Mouse (Mus musculus) liver, embryonic 15.5 days (tissue): ENCODE data around the gene Gm45062. TPM values are rescaled to one million over a fixed set of nuclear protein-coding genes. Genes with fewer than 3 reads are reported as not detected.

Source experiments
- ATAC-seq: fragments of 200-750 bp; cut with Nextera tagmentation; 2 replicates; pipeline ENCODE4 v1.8.0; 2017; ENCODE audit warnings: moderate number of reproducible peaks, mild to moderate bottlenecking, moderate library complexity; ENCODE audit not compliant: insufficient read depth
- H3K27ac ChIP-seq: fragments of 300-500 bp; sonication (generic); replicated peaks from 2 replicates; pipeline ENCODE4 v1.5.1; 2015; ENCODE audit warnings: mild to moderate bottlenecking, inconsistent platforms
- H3K27me3 ChIP-seq: fragments of 300-500 bp; sonication (generic); 2 replicates; pipeline ENCODE4 v1.6.1; 2015; ENCODE audit warnings: mild to moderate bottlenecking, inconsistent platforms
- H3K36me3 ChIP-seq: fragments of 300-500 bp; sonication (generic); replicated peaks from 2 replicates; pipeline ENCODE4 v1.6.1; 2015; ENCODE audit warnings: moderate library complexity, mild to moderate bottlenecking, inconsistent platforms
- H3K4me1 ChIP-seq: fragments of 300-500 bp; sonication (generic); replicated peaks from 2 replicates; pipeline ENCODE4 v1.6.1; 2015; ENCODE audit warnings: inconsistent platforms
- H3K4me2 ChIP-seq: fragments of 300-500 bp; sonication (generic); 2 replicates; pipeline ENCODE4 v1.6.1; 2015; ENCODE audit warnings: moderate library complexity, mild to moderate bottlenecking, inconsistent platforms
- H3K4me3 ChIP-seq: fragments of 300-500 bp; sonication (generic); replicated peaks from 2 replicates; pipeline ENCODE4 v1.5.1; 2015; ENCODE audit warnings: mild to moderate bottlenecking, inconsistent platforms
- H3K9ac ChIP-seq: fragments of 300-500 bp; sonication (generic); 2 replicates; pipeline ENCODE4 v1.6.1; 2015; ENCODE audit warnings: moderate library complexity, mild to moderate bottlenecking, inconsistent platforms
- H3K9me3 ChIP-seq: fragments of 300-500 bp; sonication (generic); replicated peaks from 2 replicates; pipeline ENCODE4 v1.6.1; 2016; ENCODE audit warnings: inconsistent platforms
- WGBS: fragments of 180-500 bp; shearing (Covaris S2); methylation state at CpG from one replicate; pipeline ENCODE4 v1.1.7; 2015; ENCODE audit warnings: mixed read lengths; ENCODE audit not compliant: insufficient replicate concordance; 5-methylcytosine and 5-hydroxymethylcytosine counted together
- polyA plus RNA-seq: library from polyadenylated mRNA; unstranded; fragments of >200 nt; fragmentation: Nextera tagmentation; extraction: Ambion mirVana; gene quantifications from 2 replicates; pipeline ENCODE4 v1.2.1, GENCODE M21; 2015

Gm45062 gene
- polyA plus RNA-seq, 1 experiment from 2014 or later: 1.8 TPM

DNA sequence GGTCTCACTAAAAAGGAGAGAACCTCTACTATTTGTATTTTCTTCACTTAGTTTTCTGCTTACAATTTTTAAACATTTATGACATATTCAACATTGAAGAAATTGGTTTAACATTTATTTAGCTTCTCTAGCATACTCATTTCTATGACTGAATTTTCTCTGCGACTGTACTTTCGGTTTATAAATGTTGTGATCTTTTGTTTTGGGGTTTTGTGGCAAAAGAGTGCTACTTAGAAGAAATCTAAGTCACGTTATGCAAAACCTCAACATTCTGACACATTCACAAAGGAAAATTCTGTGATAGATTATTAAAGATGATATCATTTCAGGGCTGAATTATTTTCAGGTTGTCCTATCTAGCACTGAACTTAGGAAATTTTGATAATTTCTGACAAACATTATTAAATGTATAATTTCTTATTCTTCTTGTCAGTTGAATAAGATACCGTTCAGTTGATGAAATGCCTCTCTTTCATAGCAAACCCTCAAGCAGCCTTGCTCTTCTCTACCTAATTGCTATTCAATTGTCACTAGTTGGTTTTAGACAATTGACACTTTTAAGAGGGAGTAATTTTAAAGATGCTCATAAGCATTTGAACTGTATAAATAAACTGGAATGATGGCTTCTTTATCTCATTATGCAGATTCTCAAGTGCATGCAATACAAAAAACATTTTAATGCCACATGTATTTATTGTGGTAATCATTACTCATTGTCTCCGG is 297.8 kb downstream of the Gm45062 start:
- Histone ChIP-seq H3K36me3 (no peaks in the 10 kb centered on the region), H3K9ac (no peak overlapping the region), H3K27ac (no peak overlapping the region), H3K4me1 (no peaks in the 10 kb centered on the region), H3K4me2 (no peak overlapping the region), H3K4me3 (no peak overlapping the region), H3K27me3 (no peaks in the 10 kb centered on the region), H3K9me3 (no peaks in the 10 kb centered on the region)
- WGBS: 78% methylated on average over 5 of the region's 5 CpGs
- ATAC-seq: no peak

DNA sequence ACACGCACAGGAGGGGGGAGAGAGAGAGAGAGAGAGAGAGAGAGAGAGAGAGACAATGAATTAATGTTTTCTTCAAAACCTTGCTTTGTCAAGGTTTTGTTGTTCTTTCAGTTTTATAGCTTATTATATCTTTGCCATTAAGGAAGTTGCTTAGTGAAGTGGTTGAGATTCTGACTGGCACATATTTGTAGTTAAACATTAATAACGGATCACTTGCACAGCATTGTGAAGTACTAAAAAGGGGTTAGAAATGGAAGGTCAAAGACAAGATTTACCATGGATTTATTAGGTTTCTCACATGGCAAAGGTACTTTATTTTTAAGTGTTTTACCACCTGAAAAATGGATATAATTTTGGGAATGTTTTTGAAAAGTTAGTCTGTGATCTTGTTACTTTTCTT is 301.4 kb downstream of the Gm45062 start:
- H3K9ac ChIP-seq: no peak overlapping the region
- no peak overlapping the region for H3K4me2 ChIP-seq
- no peaks in the 10 kb centered on the region for H3K4me1 ChIP-seq
- ATAC-seq: no peak
- no peaks in the 10 kb centered on the region for H3K27me3 ChIP-seq
- H3K27ac ChIP-seq: no peak overlapping the region
- WGBS: 80% methylated on average over 2 of the region's 2 CpGs
- no peaks in the 10 kb centered on the region for H3K36me3 ChIP-seq
- H3K4me3 ChIP-seq: no peak overlapping the region
- H3K9me3 ChIP-seq: no peaks in the 10 kb centered on the region

DNA sequence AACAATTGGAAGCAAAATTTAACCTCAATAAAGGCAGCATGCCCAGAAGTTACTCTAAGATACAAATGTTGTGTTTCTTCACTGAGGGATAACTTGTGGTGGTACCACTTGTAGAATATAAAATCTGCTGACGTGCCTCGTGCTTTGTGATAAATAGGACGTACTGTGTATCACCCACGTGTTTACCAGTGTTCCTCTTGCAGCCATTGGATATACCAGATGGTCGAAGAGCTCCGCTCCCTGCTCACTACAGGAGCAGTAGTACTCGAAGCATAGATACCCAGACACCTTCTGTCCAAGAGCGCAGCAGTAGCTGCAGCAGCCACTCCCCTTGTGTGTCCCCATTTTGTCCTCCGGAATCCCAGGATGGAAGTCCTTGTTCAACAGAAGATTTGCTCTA is 323.1 kb downstream of the Gm45062 start:
- Histone ChIP-seq H3K36me3 (no peaks in the 10 kb centered on the region), H3K9ac (no peak overlapping the region), H3K4me1 (no peaks in the 10 kb centered on the region), H3K27me3 (no peaks in the 10 kb centered on the region), H3K4me2 (no peak overlapping the region), H3K27ac (no peak overlapping the region), H3K4me3 (no peak overlapping the region), H3K9me3 (no peaks in the 10 kb centered on the region)
- WGBS: 79% methylated on average over 9 of the region's 9 CpGs
- no peak for ATAC-seq

DNA sequence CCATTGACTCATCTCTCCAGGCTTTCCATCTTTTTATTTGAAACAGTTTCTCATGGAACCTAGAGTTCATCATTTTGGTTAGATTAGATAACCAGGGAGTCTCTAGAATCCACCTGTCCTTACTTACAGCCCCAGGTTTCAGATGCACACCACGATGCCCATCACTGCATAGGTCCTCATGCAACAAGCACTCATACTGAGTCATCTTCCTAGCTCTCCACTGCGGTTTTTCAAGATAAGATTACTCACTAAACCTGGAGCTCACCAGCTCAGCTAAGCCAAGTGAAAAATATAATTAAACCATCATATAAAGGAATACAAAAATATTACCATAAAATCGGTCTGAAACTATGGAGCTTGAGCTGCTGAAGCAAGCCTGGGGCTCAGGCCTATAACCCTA is 324.6 kb downstream of the Gm45062 start:
- Histone ChIP-seq H3K4me2 (no peak overlapping the region), H3K36me3 (no peaks in the 10 kb centered on the region), H3K27me3 (no peaks in the 10 kb centered on the region), H3K27ac (no peak overlapping the region), H3K4me3 (no peak overlapping the region), H3K9ac (no peak overlapping the region), H3K4me1 (no peaks in the 10 kb centered on the region), H3K9me3 (no peaks in the 10 kb centered on the region)
- WGBS: 52% methylated on average over 3 of the region's 3 CpGs
- ATAC-seq: no peak

DNA sequence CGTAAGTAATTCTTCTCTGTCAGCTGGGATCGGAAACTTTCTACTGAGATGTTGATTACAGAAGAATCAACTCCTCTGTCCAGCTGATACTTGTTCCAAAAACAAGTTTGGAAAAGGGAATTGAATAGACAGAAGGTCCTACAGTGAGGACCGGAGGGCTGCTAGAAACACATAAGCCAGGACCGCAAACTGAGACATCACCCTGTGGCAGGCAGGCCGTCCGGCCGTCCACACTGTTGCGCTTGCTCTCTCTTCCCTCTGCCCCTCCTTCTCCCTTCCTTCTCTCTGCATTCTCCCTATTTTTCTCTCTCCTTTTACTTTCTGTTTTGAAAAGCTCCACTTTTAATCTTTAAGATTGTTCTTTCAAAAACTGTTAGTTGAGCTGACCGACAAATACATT is 332.4 kb downstream of the Gm45062 start:
- H3K9me3 ChIP-seq: no peaks in the 10 kb centered on the region

DNA sequence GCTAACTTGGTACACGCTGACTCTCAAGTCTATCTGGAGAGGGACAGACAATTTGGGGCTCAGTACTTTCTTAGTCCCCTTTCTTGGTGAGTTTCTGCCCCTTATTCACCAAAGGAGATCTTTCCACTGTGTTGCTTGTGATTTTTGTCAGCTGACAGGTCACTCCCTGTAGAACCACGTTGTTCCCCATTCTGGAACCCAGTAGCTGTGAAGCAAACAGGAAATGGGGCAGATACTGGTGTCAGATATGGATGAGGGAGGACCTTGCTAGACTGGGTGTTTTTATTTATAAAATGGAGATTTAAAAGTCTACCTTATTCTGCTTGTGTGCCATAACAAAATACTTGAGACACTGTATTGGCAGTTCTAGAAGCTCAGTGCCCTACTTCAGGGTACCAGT is 358.1 kb downstream of the Gm45062 start:
- Histone ChIP-seq H3K27ac (no peak overlapping the region), H3K27me3 (no peaks in the 10 kb centered on the region), H3K4me1 (no peaks in the 10 kb centered on the region), H3K4me2 (no peak overlapping the region), H3K36me3 (no peaks in the 10 kb centered on the region), H3K4me3 (no peak overlapping the region), H3K9ac (no peak overlapping the region), H3K9me3 (no peaks in the 10 kb centered on the region)
- 36% methylated on average over 2 of the region's 2 CpGs for WGBS
- no peak for ATAC-seq

More for the DNA sequence above, 332.4 kb downstream of the Gm45062 start:
- WGBS: 87% methylated on average over 9 of the region's 9 CpGs
- Histone ChIP-seq H3K4me2 (no peak overlapping the region), H3K4me1 (no peaks in the 10 kb centered on the region), H3K36me3 (no peaks in the 10 kb centered on the region), H3K27me3 (no peaks in the 10 kb centered on the region), H3K9ac (no peak overlapping the region), H3K4me3 (no peak overlapping the region), H3K27ac (no peak overlapping the region)
- ATAC-seq: no peak

DNA sequence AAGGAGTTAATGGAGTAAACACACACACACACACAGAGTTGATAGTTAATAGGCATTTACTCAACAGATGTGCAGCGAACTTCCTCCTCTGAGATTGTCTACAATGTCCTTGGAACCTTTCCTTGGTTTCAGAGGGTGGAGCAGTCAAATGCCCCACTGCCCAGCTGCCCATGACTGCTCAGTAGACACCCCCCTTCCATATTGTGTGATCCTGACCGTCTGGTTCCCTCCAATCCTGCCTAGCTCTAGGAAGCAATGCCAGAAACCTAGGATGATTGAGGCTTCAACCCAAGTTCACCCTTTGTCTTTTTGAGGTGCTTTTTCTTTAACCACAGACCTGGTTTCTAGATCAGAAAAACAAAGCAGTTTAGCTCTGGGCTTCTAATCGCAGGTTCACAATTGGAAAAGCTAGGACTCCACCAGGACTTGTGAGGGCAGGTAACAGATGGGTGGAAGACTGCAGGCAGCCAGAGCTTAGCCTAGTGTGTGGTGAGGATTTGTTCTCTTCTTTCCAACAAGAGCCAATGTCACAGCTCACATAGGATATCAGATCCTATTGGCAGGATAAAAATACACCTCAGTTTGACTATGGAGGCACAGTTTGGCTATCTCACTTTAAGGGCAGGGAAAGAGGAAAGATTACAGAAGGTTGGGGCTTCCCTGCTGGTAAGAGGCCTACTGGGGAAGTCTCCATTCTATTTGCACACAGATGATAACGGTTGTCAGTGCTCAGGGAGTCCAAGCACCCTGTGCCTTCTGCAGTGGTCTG is 360.5 kb downstream of the Gm45062 start:
- Histone ChIP-seq H3K4me1 (no peaks in the 10 kb centered on the region), H3K9me3 (no peaks in the 10 kb centered on the region), H3K36me3 (no peaks in the 10 kb centered on the region), H3K27ac (no peak overlapping the region), H3K27me3 (no peaks in the 10 kb centered on the region), H3K9ac (no peak overlapping the region), H3K4me2 (no peak overlapping the region), H3K4me3 (no peak overlapping the region)
- 44% methylated on average over 4 of the region's 4 CpGs for WGBS
- ATAC-seq: no peak

DNA sequence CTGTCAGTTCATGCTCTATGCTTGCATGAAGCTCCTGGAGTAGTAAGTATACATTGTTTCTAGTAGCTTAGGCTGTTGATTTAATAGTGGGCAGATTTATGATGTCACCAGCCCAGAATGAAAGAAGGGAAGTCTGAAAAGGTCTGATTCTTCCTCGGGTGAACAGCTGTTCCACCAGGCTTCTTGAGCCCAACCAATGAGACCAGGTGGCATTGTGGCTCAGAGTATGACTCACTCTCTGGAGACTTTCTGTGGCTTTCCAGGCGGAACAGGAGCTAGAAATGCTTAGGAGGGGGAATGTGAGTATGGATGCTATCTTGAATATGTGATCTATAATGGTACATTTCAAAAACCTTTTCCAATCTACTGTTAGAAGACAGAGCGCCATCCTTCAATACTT is 363.8 kb downstream of the Gm45062 start:
- no peak overlapping the region for H3K9ac ChIP-seq
- no peak overlapping the region for H3K4me2 ChIP-seq
- H3K9me3 ChIP-seq: no peaks in the 10 kb centered on the region
- WGBS: 50% methylated on average over 3 of the region's 3 CpGs
- ATAC-seq: no peak
- H3K27me3 ChIP-seq: no peaks in the 10 kb centered on the region
- no peaks in the 10 kb centered on the region for H3K36me3 ChIP-seq
- no peak overlapping the region for H3K4me3 ChIP-seq
- H3K27ac ChIP-seq: no peak overlapping the region
- H3K4me1 ChIP-seq: no peaks in the 10 kb centered on the region

DNA sequence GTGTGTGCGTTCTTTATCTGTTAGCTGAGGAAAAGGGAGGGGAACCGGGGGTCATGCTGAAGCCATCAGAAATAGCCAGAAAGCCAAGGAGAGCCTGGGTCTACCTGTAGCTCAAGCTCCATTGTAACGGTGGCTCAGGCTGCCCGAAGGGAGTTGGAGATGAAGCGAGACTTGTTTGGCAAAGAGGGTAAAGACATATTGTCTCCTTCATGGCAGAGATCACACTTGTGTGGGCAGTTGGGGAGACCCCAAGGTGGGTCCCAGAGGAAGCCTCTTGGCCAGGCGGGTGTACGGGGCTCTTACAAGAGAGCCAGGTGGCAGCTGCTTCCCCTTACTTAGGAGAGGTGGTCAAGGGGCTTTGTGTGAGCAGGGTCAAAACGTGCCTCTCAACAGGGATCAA is 369.0 kb downstream of the Gm45062 start:
- H3K27me3 ChIP-seq: no peaks in the 10 kb centered on the region
- no peak overlapping the region for H3K27ac ChIP-seq
- H3K9ac ChIP-seq: no peak overlapping the region
- no peak for ATAC-seq
- no peak overlapping the region for H3K4me2 ChIP-seq
- H3K36me3 ChIP-seq: no peaks in the 10 kb centered on the region
- 67% methylated on average over 8 of the region's 8 CpGs for WGBS
- H3K4me3 ChIP-seq: no peak overlapping the region
- peaks cover 6% of the 10 kb centered on the region; the same call in 1 of the 2 replicates for H3K4me1 ChIP-seq
- H3K9me3 ChIP-seq: no peaks in the 10 kb centered on the region

DNA sequence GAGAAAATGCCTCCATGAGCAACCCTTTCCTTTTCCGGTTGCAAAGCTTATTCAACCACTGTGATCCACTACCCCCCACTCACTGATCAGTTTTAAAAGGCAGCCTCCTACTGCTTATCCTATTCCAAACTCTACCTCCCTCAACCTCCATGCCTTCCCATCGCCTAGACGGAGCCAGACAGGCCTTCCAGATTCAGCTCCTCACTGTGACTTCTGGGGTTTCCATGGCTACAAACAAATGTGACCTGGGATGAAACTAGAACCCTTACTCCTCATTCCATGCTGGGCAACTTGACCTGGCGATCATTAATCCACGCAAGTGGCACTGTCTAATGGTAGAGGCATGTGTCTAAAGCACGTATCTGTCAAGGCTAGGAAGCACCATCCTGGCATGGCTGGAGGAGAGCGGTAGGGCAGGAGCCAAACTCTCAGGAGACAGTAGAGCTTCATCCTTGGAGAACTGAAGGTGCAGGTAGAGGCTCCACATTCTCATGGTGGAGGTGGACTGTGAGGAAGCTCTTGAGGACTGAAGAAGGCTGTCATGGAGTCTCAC is 369.5 kb downstream of the Gm45062 start:
- WGBS: 72% methylated on average over 7 of the region's 7 CpGs
- H3K4me3 ChIP-seq: no peak overlapping the region
- no peaks in the 10 kb centered on the region for H3K9me3 ChIP-seq
- H3K36me3 ChIP-seq: no peaks in the 10 kb centered on the region
- H3K9ac ChIP-seq: no peak overlapping the region
- no peak overlapping the region for H3K4me2 ChIP-seq
- no peaks in the 10 kb centered on the region for H3K27me3 ChIP-seq
- H3K4me1 ChIP-seq: peaks cover 6% of the 10 kb centered on the region; the same call in 1 of the 2 replicates
- ATAC-seq: no peak
- H3K27ac ChIP-seq: no peak overlapping the region

DNA sequence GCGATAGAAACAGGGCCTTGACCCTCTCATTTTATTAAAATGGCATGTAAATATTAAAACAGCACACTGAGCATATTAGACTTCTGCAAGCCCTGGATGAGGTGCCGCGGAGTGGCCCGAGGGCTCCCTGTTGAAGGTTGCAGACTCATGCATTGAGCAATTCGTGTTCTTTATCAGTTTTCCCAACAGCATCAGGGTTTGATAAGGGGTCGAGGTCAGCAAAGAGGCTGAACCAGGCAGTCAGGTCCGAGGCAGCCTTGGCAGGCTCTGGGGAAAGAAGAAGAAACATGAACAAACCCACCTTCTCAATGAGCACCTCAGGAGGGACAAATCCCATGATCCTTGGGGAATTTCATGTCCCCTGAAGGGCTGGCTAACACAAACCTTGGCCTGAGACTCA is 371.3 kb downstream of the Gm45062 start:
- no peak overlapping the region for H3K4me3 ChIP-seq
- H3K4me1 ChIP-seq: peaks cover 6% of the 10 kb centered on the region; the same call in 1 of the 2 replicates
- no peaks in the 10 kb centered on the region for H3K27me3 ChIP-seq
- WGBS: 33% methylated on average over 7 of the region's 7 CpGs
- no peaks in the 10 kb centered on the region for H3K36me3 ChIP-seq
- no peak overlapping the region for H3K27ac ChIP-seq
- H3K9me3 ChIP-seq: no peaks in the 10 kb centered on the region
- H3K9ac ChIP-seq: no peak overlapping the region
- no peak overlapping the region for H3K4me2 ChIP-seq
- ATAC-seq: no peak
